Mouse (Mus musculus): ENCODE data around the gene Rasgef1c. TPM values are rescaled to one million over a fixed set of nuclear protein-coding genes. Genes with fewer than 3 reads are reported as not detected.

The Rasgef1c gene
- polyA plus RNA-seq, 1 experiment from 2014 or later: 0.13 TPM

DNA sequence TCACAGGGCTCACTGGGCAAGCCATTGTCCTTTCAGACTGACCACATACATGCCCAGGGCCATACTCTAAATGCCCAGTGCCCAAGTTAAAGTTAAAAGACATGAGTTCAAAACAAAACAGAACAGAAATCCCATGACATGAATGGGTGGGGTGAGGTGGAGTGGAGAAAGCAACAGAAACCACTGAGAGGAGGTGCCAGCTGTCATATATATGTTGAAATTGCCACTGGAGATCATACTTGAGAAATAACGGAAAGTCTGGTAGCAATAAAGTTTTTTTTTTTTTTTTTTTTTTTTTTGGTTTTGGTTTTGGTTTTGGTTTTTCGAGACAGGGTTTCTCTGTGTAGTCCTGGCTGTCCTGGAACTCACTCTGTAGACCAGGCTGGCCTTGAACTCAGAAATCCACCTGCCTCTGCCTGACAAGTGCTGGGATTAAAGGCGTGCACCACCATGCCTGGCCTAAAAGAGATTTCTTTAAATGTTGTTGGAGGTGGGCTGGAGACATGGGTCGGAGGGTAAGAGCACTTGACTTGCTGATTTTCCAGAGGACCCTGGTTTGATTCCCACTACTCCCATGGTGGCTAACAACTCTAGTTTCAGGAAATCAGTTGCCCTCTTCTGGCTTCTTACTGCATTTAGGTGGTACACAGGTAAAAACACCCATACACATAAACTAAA, 82.4 kb downstream of the Rasgef1c start:
- no peak for ATAC-seq (replicated peaks; ENCODE audit: insufficient number of reproducible peaks, low FRiP score, low TSS enrichment)
- H3K36me3 ChIP-seq (ENCODE audit: control insufficient read depth, insufficient read depth, low read length): no peaks in the 10 kb centered on the region
- H3K4me1 ChIP-seq (ENCODE audit: control insufficient read depth, insufficient read depth, low read length): peaks cover 13% of the 10 kb centered on the region
- H3K9me3 ChIP-seq (replicated peaks; ENCODE audit: control insufficient read depth, low read length): no peaks in the 10 kb centered on the region
- H3K27me3 ChIP-seq (ENCODE audit: control insufficient read depth, insufficient read depth, low read length): no peaks in the 10 kb centered on the region
- no peak overlapping the region for H3K4me3 ChIP-seq (ENCODE audit: low read depth, low read length)
- 81% methylated on average over 4 of the region's 4 CpGs for WGBS (ENCODE audit: insufficient replicate concordance)
- no peak overlapping the region for H3K27ac ChIP-seq (ENCODE audit: low read depth, low read length)
- H3K4me2 ChIP-seq: no peak overlapping the region
- no peak overlapping the region for H3K9ac ChIP-seq (ENCODE audit: low read depth, low read length)

DNA sequence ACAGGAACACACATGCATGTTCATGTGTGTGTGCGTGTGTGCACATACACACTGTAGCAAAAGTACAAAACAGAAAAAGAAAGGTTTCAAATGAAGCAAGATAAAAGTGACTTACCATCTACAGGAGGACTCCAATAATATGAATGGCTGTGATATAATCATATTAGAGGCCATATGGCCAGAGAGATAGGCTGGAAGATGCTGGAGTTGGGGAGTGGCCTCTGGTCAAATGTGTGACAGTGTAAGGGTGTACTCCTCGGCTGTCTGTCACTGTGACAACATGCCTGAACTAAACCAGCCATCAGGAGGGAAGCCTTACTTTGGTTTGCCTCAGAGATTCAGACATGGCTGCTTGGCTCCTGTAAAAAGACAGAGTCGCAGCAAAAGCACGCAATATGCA, 83.4 kb downstream of the Rasgef1c start:
- no peak for ATAC-seq (replicated peaks; ENCODE audit: insufficient number of reproducible peaks, low FRiP score, low TSS enrichment)
- Histone ChIP-seq H3K9ac (ENCODE audit: low read depth, low read length) (no peak overlapping the region), H3K4me1 (ENCODE audit: control insufficient read depth, insufficient read depth, low read length) (peaks cover 13% of the 10 kb centered on the region), H3K4me2 (no peak overlapping the region), H3K27me3 (ENCODE audit: control insufficient read depth, insufficient read depth, low read length) (no peaks in the 10 kb centered on the region), H3K4me3 (ENCODE audit: low read depth, low read length) (no peak overlapping the region), H3K9me3 (replicated peaks; ENCODE audit: control insufficient read depth, low read length) (no peaks in the 10 kb centered on the region), H3K27ac (ENCODE audit: low read depth, low read length) (no peak overlapping the region), H3K36me3 (ENCODE audit: control insufficient read depth, insufficient read depth, low read length) (no peaks in the 10 kb centered on the region)
- WGBS (ENCODE audit: insufficient replicate concordance): 80% methylated on average over 4 of the region's 4 CpGs

GRCm38 (mm10) chr11:49986277-49987036, 84.8 kb downstream of the Rasgef1c start:
- H3K27ac ChIP-seq (ENCODE audit: low read depth, low read length): no peak overlapping the region
- H3K4me3 ChIP-seq (ENCODE audit: low read depth, low read length): no peak overlapping the region
- H3K4me1 ChIP-seq (ENCODE audit: control insufficient read depth, insufficient read depth, low read length): peaks cover 4% of the 10 kb centered on the region
- no peaks in the 10 kb centered on the region for H3K9me3 ChIP-seq (replicated peaks; ENCODE audit: control insufficient read depth, low read length)
- WGBS (ENCODE audit: insufficient replicate concordance): 23% methylated on average over 10 of the region's 10 CpGs
- H3K9ac ChIP-seq (ENCODE audit: low read depth, low read length): no peak overlapping the region
- ATAC-seq (replicated peaks; ENCODE audit: insufficient number of reproducible peaks, low FRiP score, low TSS enrichment): 0 out of 2 replicates have a peak, but pooled peaks have one; percentile 46
- no peak overlapping the region for H3K4me2 ChIP-seq
- H3K27me3 ChIP-seq (ENCODE audit: control insufficient read depth, insufficient read depth, low read length): no peaks in the 10 kb centered on the region
- H3K36me3 ChIP-seq (ENCODE audit: control insufficient read depth, insufficient read depth, low read length): no peaks in the 10 kb centered on the region

DNA sequence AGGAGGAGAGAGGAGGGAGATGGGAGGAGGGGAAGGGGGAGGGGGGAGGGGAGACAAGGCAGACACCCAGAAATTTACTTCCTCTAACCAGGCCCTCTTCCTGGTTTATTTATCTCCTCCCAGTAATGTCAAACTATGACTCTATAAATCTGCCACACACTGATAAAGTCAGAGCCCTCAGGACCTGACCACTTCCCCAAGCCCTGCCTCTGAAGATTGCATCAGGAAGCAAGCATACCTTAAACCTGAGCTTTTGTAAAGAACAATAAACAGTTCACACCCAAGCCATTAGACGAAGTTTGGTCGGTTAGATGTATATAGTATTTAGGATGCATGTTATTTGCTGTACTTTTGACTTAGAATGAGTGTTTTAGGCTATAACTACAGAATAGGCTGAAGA, 92.9 kb downstream of the Rasgef1c start:
- 66% methylated on average over 2 of the region's 2 CpGs for WGBS (ENCODE audit: insufficient replicate concordance)
- ATAC-seq (replicated peaks; ENCODE audit: insufficient number of reproducible peaks, low FRiP score, low TSS enrichment): no peak
- H3K4me1 ChIP-seq (ENCODE audit: control insufficient read depth, insufficient read depth, low read length): no peaks in the 10 kb centered on the region
- H3K9me3 ChIP-seq (replicated peaks; ENCODE audit: control insufficient read depth, low read length): no peaks in the 10 kb centered on the region
- no peak overlapping the region for H3K27ac ChIP-seq (ENCODE audit: low read depth, low read length)
- no peaks in the 10 kb centered on the region for H3K36me3 ChIP-seq (ENCODE audit: control insufficient read depth, insufficient read depth, low read length)
- no peak overlapping the region for H3K9ac ChIP-seq (ENCODE audit: low read depth, low read length)
- no peak overlapping the region for H3K4me3 ChIP-seq (ENCODE audit: low read depth, low read length)
- no peaks in the 10 kb centered on the region for H3K27me3 ChIP-seq (ENCODE audit: control insufficient read depth, insufficient read depth, low read length)
- H3K4me2 ChIP-seq: no peak overlapping the region

GRCm38 (mm10) chr11:49996398-49996797, 94.8 kb downstream of the Rasgef1c start:
- no peaks in the 10 kb centered on the region for H3K27me3 ChIP-seq (ENCODE audit: control insufficient read depth, insufficient read depth, low read length)
- no peak overlapping the region for H3K9ac ChIP-seq (ENCODE audit: low read depth, low read length)
- H3K27ac ChIP-seq (ENCODE audit: low read depth, low read length): no peak overlapping the region
- no peaks in the 10 kb centered on the region for H3K4me1 ChIP-seq (ENCODE audit: control insufficient read depth, insufficient read depth, low read length)
- H3K9me3 ChIP-seq (replicated peaks; ENCODE audit: control insufficient read depth, low read length): no peaks in the 10 kb centered on the region
- no peaks in the 10 kb centered on the region for H3K36me3 ChIP-seq (ENCODE audit: control insufficient read depth, insufficient read depth, low read length)
- H3K4me3 ChIP-seq (ENCODE audit: low read depth, low read length): no peak overlapping the region
- H3K4me2 ChIP-seq: no peak overlapping the region
- 71% methylated on average over 4 of the region's 4 CpGs for WGBS (ENCODE audit: insufficient replicate concordance)
- ATAC-seq (replicated peaks; ENCODE audit: insufficient number of reproducible peaks, low FRiP score, low TSS enrichment): no peak

DNA sequence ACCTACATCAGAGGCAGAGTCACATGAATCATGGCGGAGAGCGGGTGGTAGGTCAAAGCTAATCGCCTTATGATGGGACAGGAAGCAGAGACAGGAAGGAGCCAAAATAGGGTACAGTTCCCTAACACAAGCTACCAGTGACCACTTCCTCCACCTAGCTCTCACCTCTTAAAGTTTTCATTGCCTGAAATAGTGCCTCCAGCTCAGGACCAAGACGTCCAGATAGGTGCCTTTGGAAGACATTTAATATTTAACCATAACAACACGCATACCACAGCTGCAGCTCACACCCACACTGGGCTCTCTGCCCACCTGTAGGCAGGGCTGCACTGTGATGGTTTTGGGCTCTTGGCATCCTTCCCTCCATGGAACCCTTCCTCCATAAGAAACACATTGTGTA, 95.7 kb downstream of the Rasgef1c start:
- H3K9ac ChIP-seq (ENCODE audit: low read depth, low read length): no peak overlapping the region
- no peak overlapping the region for H3K4me3 ChIP-seq (ENCODE audit: low read depth, low read length)
- H3K4me1 ChIP-seq (ENCODE audit: control insufficient read depth, insufficient read depth, low read length): no peaks in the 10 kb centered on the region
- H3K9me3 ChIP-seq (replicated peaks; ENCODE audit: control insufficient read depth, low read length): no peaks in the 10 kb centered on the region
- H3K4me2 ChIP-seq: no peak overlapping the region
- H3K27me3 ChIP-seq (ENCODE audit: control insufficient read depth, insufficient read depth, low read length): no peaks in the 10 kb centered on the region
- WGBS (ENCODE audit: insufficient replicate concordance): 72% methylated on average over 5 of the region's 5 CpGs
- H3K27ac ChIP-seq (ENCODE audit: low read depth, low read length): no peak overlapping the region
- no peaks in the 10 kb centered on the region for H3K36me3 ChIP-seq (ENCODE audit: control insufficient read depth, insufficient read depth, low read length)
- ATAC-seq (replicated peaks; ENCODE audit: insufficient number of reproducible peaks, low FRiP score, low TSS enrichment): no peak

- H3K9ac ChIP-seq (ENCODE audit: low read depth, low read length): no peak overlapping the region
- no peak overlapping the region for H3K4me2 ChIP-seq
- H3K4me1 ChIP-seq (ENCODE audit: control insufficient read depth, insufficient read depth, low read length): no peaks in the 10 kb centered on the region
- no peak for ATAC-seq (replicated peaks; ENCODE audit: insufficient number of reproducible peaks, low FRiP score, low TSS enrichment)
- H3K27me3 ChIP-seq (ENCODE audit: control insufficient read depth, insufficient read depth, low read length): no peaks in the 10 kb centered on the region
- no peak overlapping the region for H3K4me3 ChIP-seq (ENCODE audit: low read depth, low read length)
- H3K9me3 ChIP-seq (replicated peaks; ENCODE audit: control insufficient read depth, low read length): no peaks in the 10 kb centered on the region
- 86% methylated on average over 4 of the region's 4 CpGs for WGBS (ENCODE audit: insufficient replicate concordance)
- H3K27ac ChIP-seq (ENCODE audit: low read depth, low read length): no peak overlapping the region
- H3K36me3 ChIP-seq (ENCODE audit: control insufficient read depth, insufficient read depth, low read length): no peaks in the 10 kb centered on the region
Measured at GRCm38 (mm10) chr11:50002853-50003252, 101.2 kb downstream of the Rasgef1c start.

DNA sequence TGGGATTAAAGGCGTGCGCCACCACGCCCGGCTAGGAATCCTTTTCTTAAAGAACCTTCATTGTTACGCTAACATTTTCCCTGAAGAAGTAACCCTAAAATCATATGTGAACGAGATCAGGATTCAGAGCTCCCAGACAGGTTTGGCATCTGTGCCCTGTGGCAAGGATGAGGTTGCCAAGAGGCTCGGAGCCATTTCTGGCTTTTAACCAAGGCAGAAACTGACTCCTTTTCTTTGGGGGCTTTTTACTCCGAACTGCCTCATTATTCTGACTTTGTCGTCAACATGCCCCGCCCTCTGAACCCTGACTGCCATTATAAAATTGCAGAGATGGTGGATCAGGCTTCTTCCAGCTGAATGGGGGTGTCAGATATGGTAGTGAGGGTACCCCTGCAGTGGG, 106.1 kb downstream of the Rasgef1c start:
- Histone ChIP-seq H3K27me3 (ENCODE audit: control insufficient read depth, insufficient read depth, low read length) (no peaks in the 10 kb centered on the region), H3K9me3 (replicated peaks; ENCODE audit: control insufficient read depth, low read length) (no peaks in the 10 kb centered on the region), H3K4me1 (ENCODE audit: control insufficient read depth, insufficient read depth, low read length) (no peaks in the 10 kb centered on the region), H3K36me3 (ENCODE audit: control insufficient read depth, insufficient read depth, low read length) (no peaks in the 10 kb centered on the region), H3K4me3 (ENCODE audit: low read depth, low read length) (no peak overlapping the region), H3K9ac (ENCODE audit: low read depth, low read length) (no peak overlapping the region), H3K27ac (ENCODE audit: low read depth, low read length) (no peak overlapping the region), H3K4me2 (no peak overlapping the region)
- no peak for ATAC-seq (replicated peaks; ENCODE audit: insufficient number of reproducible peaks, low FRiP score, low TSS enrichment)
- WGBS (ENCODE audit: insufficient replicate concordance): 73% methylated on average over 10 of the region's 10 CpGs

DNA sequence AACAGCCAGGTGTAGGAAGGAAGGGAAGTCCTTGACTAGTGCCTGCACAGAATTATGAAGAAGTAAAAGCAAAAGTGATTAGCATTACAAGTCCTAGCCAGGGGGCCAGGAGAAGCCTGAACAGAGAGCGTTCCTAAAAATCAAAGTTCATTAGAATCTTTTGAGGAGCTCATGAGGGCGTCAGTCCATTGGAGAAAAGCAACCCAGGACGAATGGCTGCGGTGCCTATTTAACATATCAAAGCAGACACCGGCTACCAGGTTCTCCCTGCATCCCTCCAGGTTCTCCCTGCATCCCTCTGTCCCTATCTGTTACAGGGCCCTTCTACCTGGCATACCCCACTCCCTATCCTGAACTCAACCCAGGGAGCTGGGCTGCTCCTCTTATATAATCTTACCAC, 106.6 kb downstream of the Rasgef1c start:
- no peak for ATAC-seq (replicated peaks; ENCODE audit: insufficient number of reproducible peaks, low FRiP score, low TSS enrichment)
- no peak overlapping the region for H3K27ac ChIP-seq (ENCODE audit: low read depth, low read length)
- no peaks in the 10 kb centered on the region for H3K36me3 ChIP-seq (ENCODE audit: control insufficient read depth, insufficient read depth, low read length)
- no peak overlapping the region for H3K9ac ChIP-seq (ENCODE audit: low read depth, low read length)
- 38% methylated on average over 5 of the region's 5 CpGs for WGBS (ENCODE audit: insufficient replicate concordance)
- no peaks in the 10 kb centered on the region for H3K4me1 ChIP-seq (ENCODE audit: control insufficient read depth, insufficient read depth, low read length)
- no peak overlapping the region for H3K4me3 ChIP-seq (ENCODE audit: low read depth, low read length)
- no peaks in the 10 kb centered on the region for H3K27me3 ChIP-seq (ENCODE audit: control insufficient read depth, insufficient read depth, low read length)
- no peaks in the 10 kb centered on the region for H3K9me3 ChIP-seq (replicated peaks; ENCODE audit: control insufficient read depth, low read length)
- no peak overlapping the region for H3K4me2 ChIP-seq

All from heart, embryonic 11.5 days (tissue).